Mouse (Mus musculus) liver, embryonic 14.5 days (tissue): ENCODE data around the gene Il7r. TPM values are rescaled to one million over a fixed set of nuclear protein-coding genes. Genes with fewer than 3 reads are reported as not detected.
A peak's percentile ranks its signal among the peaks of the same experiment; 100 is the strongest.

ENCODE experiments used
- ATAC-seq: fragments of 200-750 bp; cut with Nextera tagmentation; 2 replicates; pipeline ENCODE4 v1.8.0; 2017; ENCODE audit warnings: moderate number of reproducible peaks, mild to moderate bottlenecking, moderate library complexity; ENCODE audit not compliant: insufficient read depth
- DNase-seq, 3 experiments: peaks; one replicate each; pipeline ENCODE4 v3.0.0-alpha.2; 2012 to 2013; ENCODE audit warnings: low read depth in 3 of 3, low spot score in 3 of 3
- H3K27ac ChIP-seq: fragments of 300-500 bp; sonication (generic); 2 replicates; pipeline ENCODE4 v1.5.1; 2014; ENCODE audit warnings: moderate library complexity, mild to moderate bottlenecking, control low read depth, inconsistent platforms
- H3K27me3 ChIP-seq: fragments of 300-500 bp; sonication (generic); 2 replicates; pipeline ENCODE4 v1.6.1; 2014; ENCODE audit warnings: mild to moderate bottlenecking, low read length, moderate library complexity; ENCODE audit not compliant: control insufficient read depth, insufficient read depth
- H3K36me3 ChIP-seq: fragments of 300-500 bp; sonication (generic); replicated peaks from 2 replicates; pipeline ENCODE4 v1.6.1; 2014; ENCODE audit warnings: low read depth; ENCODE audit not compliant: control insufficient read depth, insufficient read depth
- H3K4me1 ChIP-seq, 2 experiments: fragments of 200-500 bp in 1 of 2; fragments of 300-500 bp in 1 of 2; sonication (generic) in 1 of 2; replicated peaks; 2 replicates each; pipeline ENCODE4 v1.6.1; 2012 to 2014; ENCODE audit warnings: antibody characterized with exemption in 1 of 2, inconsistent platforms in 1 of 2, low read length in 1 of 2; ENCODE audit not compliant: control insufficient read depth in 2 of 2, insufficient read depth in 2 of 2
- H3K4me2 ChIP-seq: fragments of 300-500 bp; sonication (generic); 2 replicates; pipeline ENCODE4 v1.6.1; 2014; ENCODE audit warnings: low read depth, mild to moderate bottlenecking, control low read depth, moderate library complexity
- H3K4me3 ChIP-seq, 2 experiments: fragments of 200-500 bp in 1 of 2; fragments of 300-500 bp in 1 of 2; sonication (generic) in 1 of 2; 2 replicates each; pipeline ENCODE4 v1.5.1; 2012 to 2014; ENCODE audit warnings: low read depth in 2 of 2, low read length in 2 of 2, mild to moderate bottlenecking in 2 of 2, control low read depth in 1 of 2, inconsistent platforms in 1 of 2, moderate library complexity in 1 of 2; ENCODE audit not compliant: insufficient read depth in 1 of 2
- H3K9ac ChIP-seq: fragments of 300-500 bp; sonication (generic); replicated peaks from 2 replicates; pipeline ENCODE4 v1.6.1; 2014; ENCODE audit warnings: mild to moderate bottlenecking, control low read depth, moderate library complexity
- H3K9me3 ChIP-seq: fragments of 300-500 bp; sonication (generic); 2 replicates; pipeline ENCODE4 v1.6.1; 2016; ENCODE audit warnings: low read length, mixed read lengths; ENCODE audit not compliant: control insufficient read depth
- CTCF ChIP-seq: IDR thresholded peaks from 2 replicates; pipeline ENCODE4 v1.5.1; 2016; ENCODE audit warnings: antibody characterized with exemption, low read depth, control low read depth
- EP300 ChIP-seq: IDR thresholded peaks from 2 replicates; pipeline ENCODE4 v1.6.1; 2016; ENCODE audit warnings: antibody characterized with exemption, low read depth
- WGBS: fragments of 180-500 bp; shearing (Covaris S2); extraction: QIAGEN DNeasy Blood & Tissue Kit; methylation state at CpG from one replicate; pipeline ENCODE4 v1.1.7; 2014; ENCODE audit not compliant: insufficient replicate concordance; 5-methylcytosine and 5-hydroxymethylcytosine counted together
- polyA plus RNA-seq, 2 experiments: library from polyadenylated mRNA; depleted of rRNA in 1 of 2; stranded (reverse) in 1 of 2; unstranded in 1 of 2; fragments of >200 nt; fragmentation: Nextera tagmentation in 1 of 2; extraction: Ambion mirVana in 1 of 2; gene quantifications; 2 replicates each; pipeline versions ENCODE4 v1.2.1 to v1.2.3; 2012 to 2014

The Il7r gene
- polyA plus RNA-seq, 2 experiments = 0.20 to 0.21 TPM

DNA sequence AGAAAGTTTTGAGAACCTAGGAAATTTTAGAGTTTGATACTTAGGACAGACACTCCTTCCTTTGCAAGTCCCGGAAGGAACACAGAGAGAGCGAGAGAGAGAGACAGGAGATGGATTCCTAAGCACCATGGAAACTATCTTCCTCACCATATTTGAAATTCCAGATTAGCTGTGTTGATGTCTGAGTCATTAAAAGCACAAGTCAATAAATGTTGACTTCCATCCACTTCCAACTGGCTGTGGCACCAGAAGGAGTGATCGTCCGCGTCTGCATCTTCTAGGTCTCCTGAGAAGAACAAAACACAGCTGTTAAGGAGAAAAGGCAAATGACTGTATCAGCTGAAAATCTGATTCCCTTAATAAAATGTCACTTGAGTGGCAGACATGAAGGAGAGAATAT lies 5.1 kb downstream of the Il7r start:
- Histone ChIP-seq H3K9ac (no peak overlapping the region), H3K27ac (no peak overlapping the region), H3K36me3 (no peaks in the 10 kb centered on the region), H3K4me1 (no peaks in the 10 kb centered on the region), H3K27me3 (no peaks in the 10 kb centered on the region), H3K4me2 (no peak overlapping the region), H3K9me3 (no peaks in the 10 kb centered on the region), H3K4me3 (no peak overlapping the region)
- DNase-seq (no peak), ATAC-seq (no peak)
- TF ChIP-seq CTCF = no peak
- no peak for TF ChIP-seq EP300
- WGBS = 71% methylated on average over 5 of the region's 5 CpGs

DNA sequence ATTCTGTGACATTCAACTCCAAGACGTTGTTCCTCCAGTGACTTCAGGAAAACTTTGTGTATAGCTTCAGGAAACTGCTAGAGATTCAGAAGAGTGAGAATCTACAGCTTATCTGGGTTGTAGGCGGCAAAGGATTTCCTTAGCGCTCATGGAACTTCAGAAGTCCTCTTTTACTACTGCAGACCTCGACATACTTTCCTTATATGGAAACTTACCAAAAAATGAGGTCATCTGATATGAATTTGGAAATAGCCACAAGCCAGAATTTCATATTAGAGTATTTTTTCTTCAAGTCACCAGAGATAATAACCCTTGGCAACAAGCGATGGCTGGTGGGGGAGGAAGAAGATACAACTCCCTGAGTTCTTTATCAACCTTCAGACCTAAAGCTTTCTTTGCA lies 6.0 kb downstream of the Il7r start:
- DNase-seq = no peak
- no peak for TF ChIP-seq EP300
- no peak for TF ChIP-seq CTCF
- H3K27ac ChIP-seq = no peak overlapping the region

DNA sequence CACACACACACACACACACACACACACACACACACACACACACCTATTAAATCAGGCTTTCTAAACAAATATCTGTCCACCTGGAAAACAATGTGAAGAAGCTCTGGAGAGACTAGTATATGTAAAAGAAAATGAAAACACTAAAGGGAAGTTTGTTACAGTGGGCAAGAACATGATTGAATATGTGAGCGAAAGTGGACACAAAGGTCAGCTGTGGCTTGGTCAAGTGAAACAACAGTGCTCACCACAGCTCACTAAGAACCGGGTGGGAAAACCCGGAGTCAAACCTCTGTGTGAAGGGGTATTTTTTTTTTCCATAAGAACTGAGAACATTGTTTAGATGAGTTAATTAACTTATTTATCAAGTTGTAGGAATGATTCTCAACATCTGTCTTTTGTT lies 6.9 kb downstream of the Il7r start:
- H3K4me3 ChIP-seq = no peak overlapping the region
- no peaks in the 10 kb centered on the region for H3K36me3 ChIP-seq
- no peak overlapping the region for H3K4me2 ChIP-seq
- TF ChIP-seq EP300 = no peak
- no peak for TF ChIP-seq CTCF
- 68% methylated on average over 3 of the region's 3 CpGs for WGBS
- H3K9me3 ChIP-seq = no peaks in the 10 kb centered on the region
- ATAC-seq (no peak), DNase-seq (no peak)
- no peaks in the 10 kb centered on the region for H3K4me1 ChIP-seq
- no peak overlapping the region for H3K9ac ChIP-seq
- no peak overlapping the region for H3K27ac ChIP-seq
- H3K27me3 ChIP-seq = no peaks in the 10 kb centered on the region

More for the DNA sequence above, 6.0 kb downstream of the Il7r start:
- H3K9ac ChIP-seq = no peak overlapping the region
- ATAC-seq = no peak
- no peak overlapping the region for H3K4me2 ChIP-seq
- no peaks in the 10 kb centered on the region for H3K36me3 ChIP-seq
- no peak overlapping the region for H3K4me3 ChIP-seq
- WGBS = 24% methylated on average over 5 of the region's 5 CpGs
- no peaks in the 10 kb centered on the region for H3K27me3 ChIP-seq
- H3K4me1 ChIP-seq = no peaks in the 10 kb centered on the region
- H3K9me3 ChIP-seq = no peaks in the 10 kb centered on the region

DNA sequence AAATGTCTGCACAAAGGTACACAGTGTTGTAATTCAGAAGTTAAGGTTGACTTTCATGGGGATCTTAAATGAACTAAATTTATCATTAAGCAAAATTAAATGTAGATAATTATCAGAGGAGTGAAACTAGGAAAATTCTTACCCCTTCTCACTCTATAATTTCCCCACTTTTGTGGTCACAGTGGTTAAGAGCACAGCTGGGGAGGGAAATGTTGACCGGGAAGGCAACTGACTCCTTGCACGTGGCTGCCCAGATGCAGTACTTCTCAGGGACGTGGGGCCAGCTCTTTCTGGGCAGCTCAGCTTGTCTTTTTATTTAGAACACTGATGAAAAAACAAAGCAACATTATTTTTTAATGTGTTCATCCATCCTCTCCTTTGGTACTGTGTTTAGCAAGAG lies 37.9 kb downstream of the Il7r start:
- no peak for DNase-seq
- Histone ChIP-seq H3K9me3 (no peaks in the 10 kb centered on the region), H3K9ac (no peak overlapping the region), H3K4me3 (no peak overlapping the region), H3K36me3 (no peaks in the 10 kb centered on the region), H3K27ac (no peak overlapping the region), H3K4me2 (no peak overlapping the region), H3K27me3 (no peaks in the 10 kb centered on the region), H3K4me1 (peaks cover 20 to 26% of the 10 kb centered on the region in 2 experiments)
- no peak for ATAC-seq
- TF ChIP-seq CTCF = no peak
- no peak for TF ChIP-seq EP300
- 14% methylated on average over 3 of the region's 3 CpGs for WGBS

DNA sequence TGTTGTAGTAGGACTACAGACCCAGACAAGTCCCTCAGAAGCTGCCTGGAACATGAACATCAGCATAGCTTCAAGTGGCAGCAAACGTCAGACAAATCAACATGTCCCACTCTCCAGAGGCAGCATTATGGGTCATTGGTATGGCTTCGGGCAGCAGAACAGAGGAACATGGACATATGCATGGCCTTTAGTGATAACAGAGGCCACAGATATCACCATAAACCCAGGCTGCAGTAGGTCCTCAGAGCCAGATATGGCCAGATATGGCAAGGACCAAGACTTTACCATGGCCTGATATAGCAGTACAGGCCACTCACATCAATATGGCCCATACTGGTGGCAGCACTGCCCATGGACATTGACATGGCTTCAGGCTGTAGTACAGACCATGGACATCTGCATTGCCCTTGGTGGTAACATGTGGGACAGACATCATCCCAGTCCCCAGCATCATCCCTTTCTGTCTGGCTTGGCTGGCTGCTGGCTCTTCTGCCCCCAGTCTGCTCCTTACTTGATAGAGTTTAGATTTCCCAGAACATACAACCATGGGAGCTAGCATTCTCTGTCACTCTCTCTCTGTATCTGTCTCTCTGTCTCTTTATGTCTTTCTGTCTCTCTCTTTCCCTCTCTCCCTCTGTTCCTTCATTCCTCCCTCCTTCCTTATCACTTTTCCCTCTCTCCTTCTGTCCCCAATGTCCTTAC lies 40.4 kb downstream of the Il7r start:
- Histone ChIP-seq H3K36me3 (no peaks in the 10 kb centered on the region), H3K27ac (peak overlapping the region; percentile 77), H3K9ac (no peak overlapping the region; the same call in 1 of the 2 replicates), H3K27me3 (no peaks in the 10 kb centered on the region), H3K4me2 (peak overlapping the region; percentile 48), H3K9me3 (no peaks in the 10 kb centered on the region), H3K4me1 (peaks cover 20 to 26% of the 10 kb centered on the region in 2 experiments), H3K4me3 (no peak overlapping the region)
- peak; percentile 52 to 68 (median 57) for DNase-seq
- ATAC-seq = peak; percentile 99
- 29% methylated on average over 2 of the region's 2 CpGs for WGBS
- TF ChIP-seq EP300 (peak; percentile 93), CTCF (0 out of 2 replicates have a peak, but pooled peaks have one; percentile 2)
